Mouse (Mus musculus) small intestine, adult 2 months (tissue): ENCODE data around the gene Lct. TPM values are rescaled to one million over a fixed set of nuclear protein-coding genes. Genes with fewer than 3 reads are reported as not detected.

Experiments used
- H3K27ac ChIP-seq: fragments of 200-500 bp; 2 replicates; pipeline ENCODE4 v1.5.1; 2012; ENCODE audit warnings: low read depth, low read length, control low read depth, inconsistent platforms; ENCODE audit not compliant: insufficient read depth
- H3K27me3 ChIP-seq: fragments of 200-500 bp; 2 replicates; pipeline ENCODE4 v1.6.1; 2012; ENCODE audit warnings: mild to moderate bottlenecking, moderate library complexity, low read length, inconsistent platforms; ENCODE audit not compliant: control insufficient read depth, insufficient read depth
- H3K36me3 ChIP-seq: fragments of 200-500 bp; 2 replicates; pipeline ENCODE4 v1.6.1; 2012; ENCODE audit warnings: mild to moderate bottlenecking, low read length, control low read depth, inconsistent platforms; ENCODE audit not compliant: control insufficient read depth, insufficient read depth
- H3K4me1 ChIP-seq: fragments of 200-500 bp; 2 replicates; pipeline ENCODE4 v1.6.1; 2012; ENCODE audit warnings: low read length, inconsistent platforms, mixed read lengths; ENCODE audit not compliant: control insufficient read depth, insufficient read depth, insufficient read length
- H3K4me3 ChIP-seq: fragments of 200-500 bp; 2 replicates; pipeline ENCODE4 v1.5.1; 2012; ENCODE audit warnings: low read depth, mild to moderate bottlenecking, control low read depth, inconsistent platforms, low read length, moderate library complexity
- CTCF ChIP-seq: fragments of 200-500 bp; IDR thresholded peaks from 2 replicates; pipeline ENCODE4 v1.5.1; 2012; ENCODE audit warnings: low read depth, mild to moderate bottlenecking, control low read depth, inconsistent platforms, low read length, moderate library complexity, mixed read lengths; ENCODE audit not compliant: insufficient replicate concordance, insufficient read length; ENCODE audit errors: extremely low read depth
- POLR2A ChIP-seq: fragments of 200-500 bp; IDR thresholded peaks from 2 replicates; pipeline ENCODE4 v1.6.1; 2012; ENCODE audit warnings: low read depth, mild to moderate bottlenecking, control low read depth, inconsistent platforms, low read length, moderate library complexity
- WGBS: fragments of 180-500 bp; shearing (Covaris S2); methylation state at CpG from one replicate; pipeline ENCODE4 v1.1.7; 2018; 5-methylcytosine and 5-hydroxymethylcytosine counted together
- polyA plus RNA-seq: library from polyadenylated mRNA; depleted of rRNA; stranded (reverse); fragments of >200 nt; gene quantifications from 2 replicates; pipeline ENCODE4 v1.2.3, GENCODE M21; 2012; rRNA removed

Lct gene
- 69.2 and 416 TPM in 2 replicates for polyA plus RNA-seq

DNA sequence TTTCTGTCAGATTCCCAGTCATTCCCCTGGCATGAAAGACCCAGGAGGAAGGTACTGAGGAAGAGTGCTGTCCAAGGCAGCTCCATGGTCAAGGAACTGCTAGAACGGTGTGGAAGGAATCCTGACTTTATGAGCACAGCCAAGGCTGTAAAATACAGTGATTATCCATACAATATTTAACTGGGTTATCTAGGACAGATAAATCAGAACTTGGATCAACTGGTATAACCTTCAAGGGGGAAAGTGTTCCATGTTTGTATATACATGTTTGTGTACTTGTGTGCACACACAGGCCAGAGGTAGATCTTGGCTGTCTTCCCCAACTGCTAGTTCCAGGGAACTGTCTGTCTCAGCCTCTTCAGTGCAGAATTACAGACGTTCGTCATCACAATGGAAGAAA lies at the start of gene Lct:
TSS of gene Lct (minus strand) at position 101 of the 400 bp plus-strand sequence.
- Histone ChIP-seq H3K4me1 (peaks cover 6% of the 10 kb centered on the region; the same call in 1 of the 2 replicates), H3K4me3 (peak within 1 kb of the TSS; percentile 72), H3K36me3 (peaks cover 25% of the 10 kb centered on the region), H3K27me3 (no peaks in the 10 kb centered on the region), H3K27ac (peak within 1 kb of the TSS; percentile 88)
- no peak for TF ChIP-seq CTCF
- peak; percentile 48; the same call in 1 of the 2 replicates for TF ChIP-seq POLR2A
- WGBS, result 46% methylated on average over 3 of the region's 3 CpGs

DNA sequence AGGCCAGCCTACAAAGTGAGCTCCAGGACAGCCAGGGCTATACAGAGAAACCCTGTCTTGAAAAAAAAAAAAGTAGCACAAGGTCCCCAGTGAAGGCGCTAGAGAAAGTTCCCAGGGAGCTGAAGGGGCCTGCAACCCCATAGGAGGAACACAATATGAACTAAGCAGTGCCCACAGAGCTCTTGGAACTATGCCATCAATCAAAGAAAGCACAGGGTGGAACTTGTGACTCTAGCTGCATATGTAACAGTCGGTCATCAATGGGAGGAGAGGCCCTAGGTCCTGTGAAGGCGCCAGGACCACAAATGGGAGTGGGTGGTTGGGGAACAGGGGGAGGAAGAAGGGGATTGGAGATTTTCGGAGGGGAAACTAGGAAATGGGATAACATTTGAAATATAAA lies 48.7 kb upstream of the Lct start:
- no peaks in the 10 kb centered on the region for H3K4me1 ChIP-seq
- H3K4me3 ChIP-seq, result no peak overlapping the region
- TF ChIP-seq CTCF, result no peak
- TF ChIP-seq POLR2A, result no peak
- no peaks in the 10 kb centered on the region for H3K27me3 ChIP-seq
- WGBS, result 96% methylated on average over 4 of the region's 4 CpGs
- peaks cover 27% of the 10 kb centered on the region for H3K36me3 ChIP-seq
- H3K27ac ChIP-seq, result no peak overlapping the region

DNA sequence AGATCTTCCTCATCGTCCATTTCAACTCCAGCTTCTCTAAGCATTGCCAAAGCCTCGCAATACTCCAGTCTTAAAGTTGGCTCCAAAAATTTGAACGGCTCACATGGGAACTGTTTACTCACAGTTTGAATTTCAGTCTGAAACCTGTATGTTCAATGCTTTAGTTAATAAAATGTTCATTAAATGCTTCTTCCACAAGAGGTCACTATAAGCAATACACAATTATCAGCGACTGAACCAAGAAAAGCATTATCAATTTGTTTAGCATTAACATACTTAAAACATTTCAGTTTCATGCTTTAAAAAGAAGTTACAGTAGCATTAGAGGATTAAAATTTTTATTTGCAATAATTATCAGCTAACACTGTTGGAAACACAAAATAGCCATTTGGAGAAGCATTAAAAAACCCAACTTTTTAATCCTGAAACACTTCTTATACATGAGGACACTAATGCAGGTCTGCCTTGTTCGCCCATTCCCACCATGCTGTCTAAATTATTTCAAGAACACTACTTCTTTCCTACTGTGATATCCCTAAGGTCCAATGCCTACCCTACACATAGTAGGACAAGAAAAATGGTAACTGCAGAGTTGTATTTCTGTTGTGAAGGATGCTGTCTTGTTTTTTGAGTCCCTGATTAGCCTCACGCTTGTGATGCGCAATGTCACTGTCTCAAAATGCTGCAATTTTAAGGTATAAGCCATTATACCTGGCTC lies 44.2 kb upstream of the Lct start:
- H3K36me3 ChIP-seq, result peaks cover 29% of the 10 kb centered on the region
- WGBS, result 73% methylated on average over 7 of the region's 7 CpGs

DNA sequence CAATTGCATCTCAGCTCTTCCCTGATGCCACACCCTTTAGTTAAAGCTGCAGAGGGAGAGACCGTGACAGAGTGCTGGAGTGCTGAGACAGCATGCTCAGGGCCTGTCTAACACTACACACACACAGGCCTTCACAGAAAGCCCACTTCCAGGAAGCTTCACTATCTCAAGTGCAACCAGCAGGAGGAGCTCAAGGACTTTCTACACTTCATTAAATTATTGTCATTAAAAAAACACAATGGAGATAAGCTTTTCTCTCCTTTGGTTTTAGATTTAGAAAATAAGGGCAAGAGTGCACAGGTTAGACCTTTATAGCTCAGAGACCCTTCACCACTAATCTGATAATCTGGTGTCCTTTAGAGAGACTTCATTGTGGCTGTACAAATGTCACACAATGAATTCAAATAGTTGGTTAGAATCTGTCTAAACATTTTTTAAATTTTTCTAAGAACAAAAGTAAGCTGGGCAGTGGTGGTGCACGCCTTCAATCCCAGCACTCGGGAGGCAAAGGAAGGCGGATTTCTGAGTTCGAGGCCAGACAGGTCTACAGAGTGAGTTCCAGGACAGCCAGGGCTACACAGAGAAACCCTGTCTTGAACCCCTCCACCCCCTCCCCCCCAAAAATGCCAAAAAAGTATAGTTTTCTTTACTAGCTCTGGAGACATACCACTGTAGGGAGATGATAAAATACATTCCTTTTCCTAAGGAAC lies 40.8 kb upstream of the Lct start:
- Histone ChIP-seq H3K36me3 (peaks cover 22% of the 10 kb centered on the region), H3K4me3 (no peak overlapping the region), H3K4me1 (no peaks in the 10 kb centered on the region), H3K27me3 (no peaks in the 10 kb centered on the region), H3K27ac (no peak overlapping the region)
- no peak for TF ChIP-seq POLR2A
- peak; percentile 26; the same call in 1 of the 2 replicates for TF ChIP-seq CTCF
- WGBS, result 75% methylated on average over 5 of the region's 5 CpGs

More for the DNA sequence above, 44.2 kb upstream of the Lct start:
- H3K27ac ChIP-seq, result no peak overlapping the region
- no peak for TF ChIP-seq POLR2A
- TF ChIP-seq CTCF, result no peak
- no peaks in the 10 kb centered on the region for H3K27me3 ChIP-seq
- no peaks in the 10 kb centered on the region for H3K4me1 ChIP-seq
- no peak overlapping the region for H3K4me3 ChIP-seq

DNA sequence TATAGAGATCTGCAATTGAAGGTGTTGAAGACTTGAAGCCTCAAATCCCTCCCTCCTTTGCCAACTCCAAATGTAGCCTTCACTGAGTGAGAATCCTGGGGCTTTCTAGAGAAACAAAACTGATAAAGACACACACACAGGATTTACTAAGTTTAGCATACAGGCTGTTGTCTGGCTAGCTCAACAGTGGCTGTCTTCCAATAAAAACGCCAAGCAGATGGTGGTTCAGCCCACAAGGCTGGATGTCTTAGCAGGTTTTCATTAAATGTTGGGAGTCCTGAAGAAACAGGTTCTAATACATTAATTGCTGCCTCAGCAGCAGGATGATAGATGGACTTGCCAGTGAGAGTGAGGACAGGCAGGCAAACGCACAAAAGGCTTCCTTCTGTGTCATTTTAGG lies 32.5 kb upstream of the Lct start:
- Histone ChIP-seq H3K27ac (no peak overlapping the region), H3K27me3 (no peaks in the 10 kb centered on the region), H3K36me3 (peaks cover 7% of the 10 kb centered on the region), H3K4me3 (no peak overlapping the region), H3K4me1 (peaks cover 4% of the 10 kb centered on the region; the same call in 1 of the 2 replicates)
- 59% methylated on average over 2 of the region's 2 CpGs for WGBS
- TF ChIP-seq POLR2A (no peak), CTCF (no peak)

DNA sequence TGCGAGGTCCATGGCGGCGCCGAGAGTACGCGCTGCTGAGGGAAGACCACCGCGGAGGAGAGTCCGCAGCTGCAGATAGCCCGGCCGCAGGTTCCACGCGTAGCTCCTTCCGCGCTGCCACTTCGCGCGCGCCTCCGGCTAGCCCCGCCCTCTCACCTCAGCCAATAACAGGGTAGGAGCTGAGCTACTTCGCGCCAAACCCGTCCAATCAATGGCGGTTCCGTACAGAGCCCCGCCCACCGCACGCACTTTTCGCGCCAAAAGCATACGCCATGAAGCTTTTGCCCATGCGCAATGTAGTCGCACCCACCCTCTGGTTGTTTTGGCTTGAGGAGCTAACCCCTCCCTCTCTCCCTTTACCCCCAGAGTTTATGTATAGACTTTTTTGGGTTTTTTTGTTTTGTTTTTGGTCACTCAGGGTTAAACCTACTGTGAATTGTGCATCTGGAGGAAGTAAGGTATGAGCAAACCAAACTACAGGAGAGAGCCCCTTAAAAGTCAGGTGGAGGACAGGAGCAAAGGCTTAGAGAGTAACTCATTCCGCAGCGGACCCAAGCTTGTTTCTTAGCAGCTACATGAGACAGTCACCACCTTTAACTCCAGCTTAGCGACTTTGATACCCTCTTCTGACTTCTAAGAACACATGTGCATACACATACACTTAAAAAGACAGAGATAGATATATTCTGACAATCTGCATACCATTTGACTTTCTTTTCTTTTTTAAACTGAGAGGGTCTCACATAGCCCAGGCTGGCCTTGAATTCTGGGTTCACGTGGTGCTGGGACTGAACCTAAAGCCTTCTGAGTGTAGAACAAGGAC lies 31.6 kb upstream of the Lct start, which contains the start of gene Mcm6:
TSS of gene Mcm6 (minus strand) at position 111 of the 823 bp plus-strand sequence.
- Histone ChIP-seq H3K36me3 (peaks cover 7% of the 10 kb centered on the region), H3K27me3 (no peaks in the 10 kb centered on the region), H3K27ac (peak within 1 kb of the TSS; percentile 32), H3K4me1 (peaks cover 4% of the 10 kb centered on the region; the same call in 1 of the 2 replicates), H3K4me3 (peak within 1 kb of the TSS; percentile 99)
- TF ChIP-seq POLR2A, result peak; percentile 50; the same call in 1 of the 2 replicates
- no peak for TF ChIP-seq CTCF
- 2% methylated on average over 38 of the region's 38 CpGs for WGBS
